Mouse (Mus musculus): ENCODE data around the gene Mfsd6. TPM values are rescaled to one million over a fixed set of nuclear protein-coding genes. Genes with fewer than 3 reads are reported as not detected.

Gene Mfsd6
- total RNA-seq, 1 experiment, result 0.98 TPM

DNA sequence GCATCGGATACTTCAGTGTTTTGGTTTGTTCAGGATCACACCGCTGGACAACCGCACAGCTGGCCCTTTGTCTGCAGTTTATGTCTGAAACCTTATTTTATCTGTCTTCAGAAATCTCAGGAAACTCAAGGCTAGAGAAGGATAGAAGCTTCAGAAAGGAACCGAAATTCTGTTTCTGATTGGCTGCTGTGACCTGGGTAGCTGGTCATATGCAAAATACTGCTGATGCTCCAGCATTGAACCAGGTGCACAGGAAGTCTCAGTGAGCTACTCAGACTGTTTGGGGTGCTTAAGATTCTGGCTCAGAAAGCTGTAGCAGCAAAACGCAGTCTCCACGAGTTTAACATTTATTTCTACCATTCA, 96.3 kb downstream of the Mfsd6 start:
- Histone ChIP-seq H3K9ac (ENCODE audit: insufficient read depth, low read depth, low read length, poor library complexity, severe bottlenecking) (peak overlapping the region; percentile 89), H3K4me3 (ENCODE audit: insufficient read depth in 1 of 2, low read depth in 1 of 2, low read length in 2 of 2, poor library complexity in 1 of 2, severe bottlenecking in 1 of 2) (peak overlapping the region; percentile 88 to 99), H3K9me3 (ENCODE audit: control insufficient read depth, insufficient read depth, low read depth, low read length) (no peaks in the 10 kb centered on the region), H3K4me1 (ENCODE audit: control insufficient read depth in 2 of 2, insufficient read depth in 2 of 2, low read length in 2 of 2, poor library complexity in 1 of 2) (peaks cover 0 to 2% of the 10 kb centered on the region in 2 experiments; a peak in 1 of 4 replicates), H3K27ac (ENCODE audit: insufficient read depth, low read depth, low read length, poor library complexity, severe bottlenecking) (peak overlapping the region; percentile 78), H3K36me3 (ENCODE audit: control insufficient read depth, insufficient read depth, low read length, poor library complexity, severe bottlenecking) (peaks cover 2% of the 10 kb centered on the region; the same call in 1 of the 2 replicates)
- in situ Hi-C loops (cut with MboI; ENCODE audit: low sequenced_read_pairs in 2 of 2, unreplicated experiment in 2 of 2), result no loop called here
- DNase-seq (ENCODE audit: low read depth, low spot score), result peak; percentile 22
- TF ChIP-seq MAFK (IDR thresholded peaks at IDR 0.05; ENCODE audit: insufficient read depth, low read depth, low read length) (no peak), CHD2 (IDR thresholded peaks at IDR 0.05; ENCODE audit: low read depth, low read length) (no peak), HCFC1 (IDR thresholded peaks at IDR 0.05; ENCODE audit: borderline replicate concordance, insufficient read depth, low read length) (no peak), ZNF384 (IDR thresholded peaks at IDR 0.05; ENCODE audit: low read depth, low read length) (no peak), ZC3H11A (IDR thresholded peaks at IDR 0.05; ENCODE audit: borderline replicate concordance, low read depth, low read length) (no peak)

DNA sequence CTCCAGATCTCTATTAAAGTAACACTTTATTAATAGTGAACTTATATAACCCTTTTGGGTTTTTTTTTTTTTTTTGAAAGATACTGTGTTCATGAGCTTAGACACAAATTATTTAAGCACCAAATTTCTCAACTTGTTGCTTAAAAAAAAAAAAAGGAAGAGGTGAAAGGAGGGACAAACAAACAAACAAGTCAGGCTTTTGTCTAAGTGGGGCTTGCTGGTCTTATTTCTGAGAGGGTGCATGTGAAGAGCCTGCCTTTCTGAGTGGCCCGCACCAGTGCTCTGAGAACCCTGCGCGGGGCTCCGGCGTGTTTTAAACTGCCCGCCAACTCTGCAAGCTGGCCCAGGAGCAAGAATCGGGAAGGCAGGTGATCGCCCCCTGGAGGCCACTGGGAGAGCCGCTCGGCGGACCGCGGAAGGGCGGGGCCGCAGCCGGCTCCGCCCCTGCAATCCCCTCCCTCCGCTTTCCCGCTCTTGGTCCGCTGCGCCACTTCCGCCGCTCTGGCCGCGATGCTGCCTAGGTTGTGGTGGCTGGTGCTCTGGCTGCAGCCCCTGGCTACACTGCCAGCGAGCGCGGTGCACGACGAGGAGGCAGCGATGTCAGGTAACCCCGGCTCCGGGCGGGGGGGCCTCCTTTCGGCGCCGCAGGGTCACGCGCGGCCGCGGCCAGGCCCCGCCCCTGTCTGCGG, 96.9 kb downstream of the Mfsd6 start, which contains the start of gene Nemp2:
Nemp2 (plus strand) TSS at position 456 of the 689 bp plus-strand sequence.
- Histone ChIP-seq H3K36me3 (ENCODE audit: control insufficient read depth, insufficient read depth, low read length, poor library complexity, severe bottlenecking) (peaks cover 2% of the 10 kb centered on the region; the same call in 1 of the 2 replicates), H3K9me3 (ENCODE audit: control insufficient read depth, insufficient read depth, low read depth, low read length) (no peaks in the 10 kb centered on the region), H3K4me1 (ENCODE audit: control insufficient read depth in 2 of 2, insufficient read depth in 2 of 2, low read length in 2 of 2, poor library complexity in 1 of 2) (peaks cover 0 to 2% of the 10 kb centered on the region in 2 experiments; a peak in 1 of 4 replicates), H3K9ac (ENCODE audit: insufficient read depth, low read depth, low read length, poor library complexity, severe bottlenecking) (peak within 1 kb of the TSS; percentile 89), H3K27ac (ENCODE audit: insufficient read depth, low read depth, low read length, poor library complexity, severe bottlenecking) (peak within 1 kb of the TSS; percentile 78), H3K4me3 (ENCODE audit: insufficient read depth in 1 of 2, low read depth in 1 of 2, low read length in 2 of 2, poor library complexity in 1 of 2, severe bottlenecking in 1 of 2) (peak within 1 kb of the TSS; percentile 88 to 99)
- in situ Hi-C loops (cut with MboI; ENCODE audit: low sequenced_read_pairs in 2 of 2, unreplicated experiment in 2 of 2), result no loop called here
- DNase-seq (ENCODE audit: low read depth, low spot score), result peak; percentile 80
- TF ChIP-seq CHD2 (IDR thresholded peaks at IDR 0.05; ENCODE audit: low read depth, low read length), result no peak
- TF ChIP-seq ZC3H11A (IDR thresholded peaks at IDR 0.05; ENCODE audit: borderline replicate concordance, low read depth, low read length), result peak; percentile 27; the same call in 1 of the 2 replicates
- peak; percentile 65; the same call in 1 of the 2 replicates for TF ChIP-seq ZNF384 (IDR thresholded peaks at IDR 0.05; ENCODE audit: low read depth, low read length)
- no peak for TF ChIP-seq MAFK (IDR thresholded peaks at IDR 0.05; ENCODE audit: insufficient read depth, low read depth, low read length)
- TF ChIP-seq HCFC1 (IDR thresholded peaks at IDR 0.05; ENCODE audit: borderline replicate concordance, insufficient read depth, low read length), result peak; percentile 67; the same call in 1 of the 2 replicates

DNA sequence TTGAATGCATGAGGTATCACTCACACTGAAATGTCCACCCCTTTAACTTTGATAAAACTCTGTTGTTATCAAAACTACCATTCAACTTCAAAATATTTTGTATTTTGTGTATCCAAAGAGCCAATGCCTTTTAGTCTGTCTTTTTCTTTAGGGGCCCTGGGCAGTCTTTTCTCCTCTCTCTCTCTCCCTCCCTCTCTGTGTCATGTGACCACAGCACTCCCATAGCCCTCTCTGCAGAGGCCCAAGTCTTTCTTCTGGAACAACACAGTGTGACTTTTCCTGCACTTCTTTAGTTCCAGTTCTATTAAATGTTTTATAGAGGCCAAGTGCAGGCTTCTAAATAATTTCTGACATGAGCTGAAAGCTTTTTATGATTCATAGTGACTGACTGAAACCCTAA, 106.8 kb downstream of the Mfsd6 start:
- in situ Hi-C loops (cut with MboI; ENCODE audit: low sequenced_read_pairs in 2 of 2, unreplicated experiment in 2 of 2), result no loop called here
- no peaks in the 10 kb centered on the region; a peak in 1 of 4 replicates for H3K4me1 ChIP-seq (ENCODE audit: control insufficient read depth in 2 of 2, insufficient read depth in 2 of 2, low read length in 2 of 2, poor library complexity in 1 of 2)
- no peak for DNase-seq (ENCODE audit: low read depth, low spot score)
- H3K9ac ChIP-seq (ENCODE audit: insufficient read depth, low read depth, low read length, poor library complexity, severe bottlenecking), result no peak overlapping the region
- TF ChIP-seq HCFC1 (IDR thresholded peaks at IDR 0.05; ENCODE audit: borderline replicate concordance, insufficient read depth, low read length) (no peak), MAFK (IDR thresholded peaks at IDR 0.05; ENCODE audit: insufficient read depth, low read depth, low read length) (no peak), ZNF384 (IDR thresholded peaks at IDR 0.05; ENCODE audit: low read depth, low read length) (no peak), ZC3H11A (IDR thresholded peaks at IDR 0.05; ENCODE audit: borderline replicate concordance, low read depth, low read length) (no peak), CHD2 (IDR thresholded peaks at IDR 0.05; ENCODE audit: low read depth, low read length) (no peak)
- H3K27ac ChIP-seq (ENCODE audit: insufficient read depth, low read depth, low read length, poor library complexity, severe bottlenecking), result no peak overlapping the region
- no peak overlapping the region for H3K4me3 ChIP-seq (ENCODE audit: insufficient read depth in 1 of 2, low read depth in 1 of 2, low read length in 2 of 2, poor library complexity in 1 of 2, severe bottlenecking in 1 of 2)
- H3K9me3 ChIP-seq (ENCODE audit: control insufficient read depth, insufficient read depth, low read depth, low read length), result no peaks in the 10 kb centered on the region
- H3K36me3 ChIP-seq (ENCODE audit: control insufficient read depth, insufficient read depth, low read length, poor library complexity, severe bottlenecking), result no peaks in the 10 kb centered on the region

DNA sequence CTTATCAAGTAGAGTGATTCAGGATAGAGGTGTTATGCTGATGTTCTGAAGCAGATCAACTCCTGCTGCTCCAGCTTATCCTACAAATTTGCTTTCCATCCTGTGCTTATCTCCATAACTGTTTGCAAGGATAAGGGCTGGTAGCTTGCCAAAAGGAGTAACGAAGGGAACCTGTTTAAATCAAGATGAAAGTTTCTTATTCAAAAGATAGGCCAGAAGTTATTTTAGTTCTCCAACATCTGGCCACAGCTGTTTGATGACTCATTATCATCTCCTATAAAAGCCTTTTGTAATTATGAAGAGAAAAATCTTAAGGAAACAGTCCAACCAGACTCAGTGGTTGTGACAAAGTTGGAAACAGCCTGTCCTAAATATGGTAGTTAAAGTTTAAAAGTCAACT, 109.0 kb downstream of the Mfsd6 start:
- H3K36me3 ChIP-seq (ENCODE audit: control insufficient read depth, insufficient read depth, low read length, poor library complexity, severe bottlenecking), result no peaks in the 10 kb centered on the region
- no peak overlapping the region for H3K27ac ChIP-seq (ENCODE audit: insufficient read depth, low read depth, low read length, poor library complexity, severe bottlenecking)
- in situ Hi-C loops (cut with MboI; ENCODE audit: low sequenced_read_pairs in 2 of 2, unreplicated experiment in 2 of 2), result no loop called here
- H3K9ac ChIP-seq (ENCODE audit: insufficient read depth, low read depth, low read length, poor library complexity, severe bottlenecking), result no peak overlapping the region
- DNase-seq (ENCODE audit: low read depth, low spot score), result no peak
- no peak for TF ChIP-seq MAFK (IDR thresholded peaks at IDR 0.05; ENCODE audit: insufficient read depth, low read depth, low read length)
- no peak for TF ChIP-seq ZNF384 (IDR thresholded peaks at IDR 0.05; ENCODE audit: low read depth, low read length)
- no peak for TF ChIP-seq CHD2 (IDR thresholded peaks at IDR 0.05; ENCODE audit: low read depth, low read length)
- no peak for TF ChIP-seq ZC3H11A (IDR thresholded peaks at IDR 0.05; ENCODE audit: borderline replicate concordance, low read depth, low read length)
- no peak for TF ChIP-seq HCFC1 (IDR thresholded peaks at IDR 0.05; ENCODE audit: borderline replicate concordance, insufficient read depth, low read length)
- H3K9me3 ChIP-seq (ENCODE audit: control insufficient read depth, insufficient read depth, low read depth, low read length), result no peaks in the 10 kb centered on the region
- no peak overlapping the region for H3K4me3 ChIP-seq (ENCODE audit: insufficient read depth in 1 of 2, low read depth in 1 of 2, low read length in 2 of 2, poor library complexity in 1 of 2, severe bottlenecking in 1 of 2)
- no peaks in the 10 kb centered on the region; a peak in 1 of 4 replicates for H3K4me1 ChIP-seq (ENCODE audit: control insufficient read depth in 2 of 2, insufficient read depth in 2 of 2, low read length in 2 of 2, poor library complexity in 1 of 2)

All from ES-E14 (cell line).